Mouse (Mus musculus): ENCODE results near the gene Tceal1.

The Tceal1 gene

DNA sequence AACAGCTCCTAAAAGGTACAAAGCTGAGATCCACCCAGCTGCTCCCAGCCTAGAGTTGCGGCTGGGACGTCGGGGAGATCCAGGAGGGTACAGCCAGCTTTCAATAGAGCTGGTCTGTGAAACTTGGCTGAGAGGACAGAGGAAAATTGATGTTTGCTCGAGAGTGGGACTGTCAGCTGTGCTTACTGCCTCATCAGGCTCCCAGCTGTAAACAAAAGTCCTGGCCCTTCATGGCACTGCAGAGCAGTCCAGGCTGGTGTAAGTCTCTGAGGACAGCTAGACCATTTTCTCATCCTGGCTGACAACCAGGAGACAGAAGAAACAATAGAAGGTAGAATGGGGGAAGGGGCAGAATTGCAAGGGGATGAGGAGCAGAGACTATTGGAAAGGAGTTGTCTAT lies 41.5 kb downstream of the Tceal1 start:
- in situ Hi-C loops (cut with MboI, MseI) = loop anchor here (10.0 kb wide), 2 partner anchors 265 to 285 kb away; partner anchors contain the start of gene Slc25a53 (in 1 of the 2)

DNA sequence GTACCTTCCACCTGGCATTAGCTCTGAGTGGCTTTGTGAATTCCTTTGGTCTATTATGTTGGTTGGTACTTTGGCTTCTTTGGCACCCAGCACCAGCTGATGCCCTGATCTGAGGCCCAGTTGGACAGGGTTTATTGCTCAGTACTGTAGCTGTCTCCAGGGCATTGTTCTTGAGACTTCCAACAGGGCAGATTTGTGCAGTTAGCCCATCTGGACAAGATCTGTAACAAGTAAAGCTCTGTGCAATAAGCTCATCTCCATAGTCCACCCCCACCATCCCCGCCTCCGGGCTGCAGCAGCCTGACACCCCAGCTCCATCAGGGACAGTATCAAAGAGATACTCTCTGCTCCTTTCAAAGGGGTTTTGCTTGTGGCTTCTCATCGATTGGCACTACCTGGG lies 47.7 kb downstream of the Tceal1 start:
- in situ Hi-C loops (cut with MboI, MseI) = no loop called here
